Mouse (Mus musculus) heart, embryonic 14.5 days (tissue): ENCODE measurements at regions not wholly inside any gene's neighbourhood (a gene's known extent, or its start where the extent isn't known, plus 50 kb on each side); places are given as distances from the start of the nearest gene placed in this dataset.

ENCODE experiments used
- ATAC-seq: fragments of 200-750 bp; cut with Nextera tagmentation; 2 replicates; pipeline ENCODE4 v1.8.0; 2017; ENCODE audit warnings: low read depth, moderate TSS enrichment; ENCODE audit not compliant: insufficient number of reproducible peaks, insufficient read depth, low FRiP score
- H3K27ac ChIP-seq, 2 experiments: fragments of 200-500 bp in 1 of 2; fragments of 300-500 bp in 1 of 2; sonication (generic) in 1 of 2; replicated peaks in 1 of 2; 2 replicates each; pipeline ENCODE4 v1.5.1; 2012 to 2014; ENCODE audit warnings: low read depth in 2 of 2, low read length in 2 of 2, control low read depth in 1 of 2, mild to moderate bottlenecking in 1 of 2, mixed read lengths in 1 of 2; ENCODE audit not compliant: control insufficient read depth in 1 of 2, insufficient read depth in 1 of 2
- H3K27me3 ChIP-seq: fragments of 300-500 bp; sonication (generic); 2 replicates; pipeline ENCODE4 v1.6.1; 2014; ENCODE audit warnings: mild to moderate bottlenecking, low read length, control low read depth; ENCODE audit not compliant: control insufficient read depth, insufficient read depth
- H3K36me3 ChIP-seq: fragments of 300-500 bp; sonication (generic); 2 replicates; pipeline ENCODE4 v1.6.1; 2014; ENCODE audit warnings: mild to moderate bottlenecking, control low read depth, low read length, mixed read lengths; ENCODE audit not compliant: control insufficient read depth, insufficient read depth
- H3K4me1 ChIP-seq, 2 experiments: fragments of 200-500 bp in 1 of 2; fragments of 300-500 bp in 1 of 2; sonication (generic) in 1 of 2; 2 replicates each; pipeline ENCODE4 v1.6.1; 2012 to 2014; ENCODE audit warnings: low read length in 2 of 2, control low read depth in 1 of 2, mixed read lengths in 1 of 2; ENCODE audit not compliant: control insufficient read depth in 2 of 2, insufficient read depth in 2 of 2
- H3K4me2 ChIP-seq: fragments of 300-500 bp; sonication (generic); 2 replicates; pipeline ENCODE4 v1.6.1; 2014; ENCODE audit warnings: mild to moderate bottlenecking, low read length
- H3K4me3 ChIP-seq, 2 experiments: fragments of 200-500 bp in 1 of 2; fragments of 300-500 bp in 1 of 2; sonication (generic) in 1 of 2; 2 replicates each; pipeline ENCODE4 v1.5.1; 2012 to 2014; ENCODE audit warnings: low read length in 2 of 2, mild to moderate bottlenecking in 2 of 2, control low read depth in 1 of 2, low read depth in 1 of 2, moderate library complexity in 1 of 2; ENCODE audit not compliant: control insufficient read depth in 1 of 2, insufficient read depth in 1 of 2
- H3K9ac ChIP-seq: fragments of 300-500 bp; sonication (generic); 2 replicates; pipeline ENCODE4 v1.6.1; 2014; ENCODE audit warnings: mild to moderate bottlenecking, low read length
- H3K9me3 ChIP-seq: fragments of 300-500 bp; sonication (generic); 2 replicates; pipeline ENCODE4 v1.6.1; 2016; ENCODE audit warnings: low read length, control low read depth; ENCODE audit not compliant: control insufficient read depth
- WGBS: fragments of 180-500 bp; shearing (Covaris S2); extraction: QIAGEN DNeasy Blood & Tissue Kit; methylation state at CpG from one replicate; pipeline ENCODE4 v1.1.7; 2014; 5-methylcytosine and 5-hydroxymethylcytosine counted together

- Histone ChIP-seq H3K4me3 (no peak overlapping the region), H3K4me2 (no peak overlapping the region), H3K9ac (no peak overlapping the region), H3K27me3 (no peaks in the 10 kb centered on the region; the same call in 1 of the 2 replicates), H3K9me3 (no peaks in the 10 kb centered on the region), H3K27ac (no peak overlapping the region), H3K36me3 (no peaks in the 10 kb centered on the region), H3K4me1 (no peaks in the 10 kb centered on the region)
- ATAC-seq, result no peak
- WGBS, result 62% methylated on average over 3 of the region's 3 CpGs
Observed at GRCm38 (mm10) chr13:54847764-54848183, 58.6 kb downstream of the Tspan17 start.

- Histone ChIP-seq H3K4me2 (no peak overlapping the region), H3K4me3 (no peak overlapping the region), H3K4me1 (no peaks in the 10 kb centered on the region), H3K9ac (no peak overlapping the region), H3K27ac (no peak overlapping the region), H3K36me3 (no peaks in the 10 kb centered on the region), H3K9me3 (no peaks in the 10 kb centered on the region), H3K27me3 (no peaks in the 10 kb centered on the region; the same call in 1 of the 2 replicates)
- ATAC-seq, result no peak
- WGBS, result 48% methylated on average over 4 of the region's 4 CpGs
Observed at GRCm38 (mm10) chr13:54851131-54851530, 62.0 kb downstream of the Tspan17 start.

DNA sequence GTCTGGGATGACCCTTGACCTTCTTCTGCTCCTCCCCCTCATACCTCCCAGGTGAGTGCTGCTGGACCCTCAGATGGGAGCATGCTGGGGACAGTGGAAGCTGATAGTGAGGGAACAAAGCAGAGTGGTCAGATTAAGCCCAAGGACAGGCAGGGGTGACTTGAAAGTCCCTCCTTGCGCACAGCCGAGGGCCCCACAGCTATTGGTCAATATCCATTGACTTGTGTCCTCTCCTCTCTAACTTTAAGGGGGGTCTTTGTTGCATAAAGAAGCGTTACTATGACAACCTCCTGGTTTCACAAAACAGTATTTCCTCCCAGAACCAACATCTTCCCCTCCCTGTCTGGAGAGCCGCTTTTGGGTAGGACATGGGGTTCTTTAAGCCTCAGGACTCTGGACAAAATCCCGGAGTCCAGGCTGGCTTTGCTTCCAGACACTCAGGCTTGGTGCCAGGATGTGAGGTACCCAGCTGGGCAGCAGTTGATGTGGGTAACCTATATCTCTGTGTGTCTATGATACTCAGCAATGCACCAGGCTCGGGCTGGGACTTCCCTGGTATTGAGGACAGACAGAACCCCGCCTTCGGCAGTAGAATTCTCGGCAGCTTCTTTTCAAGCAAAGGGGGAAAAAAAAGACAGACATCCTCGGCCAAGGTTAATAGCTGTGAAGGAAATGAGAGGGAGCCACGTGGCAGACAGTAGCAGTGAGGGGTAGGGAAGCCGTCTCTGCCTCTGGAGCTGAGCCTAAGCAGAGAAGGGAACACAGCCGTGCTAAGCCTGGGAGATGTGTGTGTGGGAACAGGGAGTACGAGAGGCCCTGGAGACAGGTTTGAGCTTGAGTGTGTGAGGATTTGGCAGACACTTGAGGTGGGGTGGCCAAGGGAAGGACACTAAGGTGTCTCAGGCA is 66.4 kb downstream of the Tspan17 start:
- Histone ChIP-seq H3K4me3 (no peak overlapping the region), H3K4me1 (no peaks in the 10 kb centered on the region), H3K27me3 (no peaks in the 10 kb centered on the region; the same call in 1 of the 2 replicates), H3K9ac (no peak overlapping the region), H3K27ac (no peak overlapping the region), H3K9me3 (no peaks in the 10 kb centered on the region), H3K4me2 (no peak overlapping the region), H3K36me3 (no peaks in the 10 kb centered on the region)
- no peak; the same call in 1 of the 2 replicates for ATAC-seq
- 59% methylated on average over 14 of the region's 14 CpGs for WGBS

DNA sequence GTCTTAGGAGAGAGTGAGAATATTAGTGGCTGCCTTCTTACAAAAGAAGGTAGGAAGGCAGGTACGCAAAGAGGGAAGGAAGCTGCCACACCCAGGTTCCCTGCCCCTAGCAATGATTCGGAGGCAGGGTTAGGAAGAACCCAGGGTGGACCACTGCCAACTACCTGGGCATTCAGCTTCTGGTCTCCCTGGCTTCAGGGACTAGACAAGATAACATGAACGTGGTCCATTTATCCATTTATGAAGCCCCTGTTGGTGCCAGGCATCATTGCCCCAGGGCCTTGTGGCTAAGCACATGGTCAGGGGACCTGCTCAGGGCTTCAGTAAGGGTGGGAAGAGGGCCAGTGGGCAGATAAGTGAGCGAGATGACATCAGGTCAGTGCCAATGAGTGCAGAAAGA is 73.8 kb downstream of the Tspan17 start:
- Histone ChIP-seq H3K27ac (no peak overlapping the region), H3K9ac (no peak overlapping the region), H3K27me3 (0 out of 2 replicates have a peak, but pooled peaks cover 3% of the 10 kb centered on the region), H3K4me1 (no peaks in the 10 kb centered on the region), H3K36me3 (no peaks in the 10 kb centered on the region), H3K4me3 (no peak overlapping the region), H3K9me3 (no peaks in the 10 kb centered on the region), H3K4me2 (no peak overlapping the region)
- 63% methylated on average over 4 of the region's 4 CpGs for WGBS
- ATAC-seq, result no peak

GRCm38 (mm10) chr13:54864048-54864447 is 74.9 kb downstream of the Tspan17 start:
- H3K27ac ChIP-seq, result no peak overlapping the region
- no peak for ATAC-seq
- H3K4me3 ChIP-seq, result no peak overlapping the region
- H3K27me3 ChIP-seq, result 0 out of 2 replicates have a peak, but pooled peaks cover 6% of the 10 kb centered on the region
- 35% methylated on average over 10 of the region's 10 CpGs for WGBS
- no peak overlapping the region for H3K4me2 ChIP-seq
- H3K9me3 ChIP-seq, result no peaks in the 10 kb centered on the region
- H3K9ac ChIP-seq, result no peak overlapping the region
- H3K36me3 ChIP-seq, result no peaks in the 10 kb centered on the region
- H3K4me1 ChIP-seq, result no peaks in the 10 kb centered on the region

- 25% methylated on average over 12 of the region's 12 CpGs for WGBS
Observed at GRCm38 (mm10) chr13:54872004-54872403, 77.2 kb upstream of the Unc5a start.

DNA sequence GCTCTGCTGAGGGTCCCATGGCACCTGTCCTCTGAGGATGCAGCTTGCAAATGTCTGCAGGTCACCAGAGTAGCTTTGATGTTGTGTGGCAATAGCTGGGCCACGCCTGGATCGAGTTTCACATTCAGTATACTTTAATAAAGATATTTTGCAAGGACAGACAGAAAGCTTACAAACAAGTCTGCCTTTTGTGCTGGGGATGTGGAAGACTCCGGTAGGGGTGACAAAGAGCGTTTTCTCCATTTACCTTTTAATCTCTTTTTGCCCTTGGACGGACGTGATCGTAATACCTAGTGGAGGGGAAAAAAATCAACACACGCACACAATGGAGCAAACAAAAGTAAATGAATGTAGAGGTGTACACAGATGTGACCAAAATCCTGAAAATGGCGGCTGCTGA is 75.3 kb upstream of the Unc5a start:
- WGBS, result 56% methylated on average over 9 of the region's 9 CpGs

More at GRCm38 (mm10) chr13:54872004-54872403, 77.2 kb upstream of the Unc5a start:
- Histone ChIP-seq H3K36me3 (no peaks in the 10 kb centered on the region), H3K4me1 (no peaks in the 10 kb centered on the region), H3K4me2 (no peak overlapping the region), H3K9ac (no peak overlapping the region), H3K27me3 (peaks cover 71% of the 10 kb centered on the region), H3K27ac (no peak overlapping the region), H3K4me3 (no peak overlapping the region), H3K9me3 (no peaks in the 10 kb centered on the region)
- no peak for ATAC-seq

More for the DNA sequence above, 75.3 kb upstream of the Unc5a start:
- Histone ChIP-seq H3K27me3 (peaks cover 71% of the 10 kb centered on the region), H3K9me3 (no peaks in the 10 kb centered on the region), H3K27ac (no peak overlapping the region), H3K36me3 (no peaks in the 10 kb centered on the region), H3K4me1 (no peaks in the 10 kb centered on the region), H3K4me3 (no peak overlapping the region), H3K9ac (no peak overlapping the region), H3K4me2 (no peak overlapping the region)
- ATAC-seq, result no peak
